Mouse (Mus musculus): ENCODE data around the gene Jdp2. TPM values are rescaled to one million over a fixed set of nuclear protein-coding genes. Genes with fewer than 3 reads are reported as not detected.

Gene Jdp2
- total and polyA plus RNA-seq, 2 experiments from 2014 or later, result 0.89 to 15.4 TPM

- Histone ChIP-seq H3K27ac (no peak overlapping the region), H3K9ac (replicated peaks; ENCODE audit: low read length) (no peak overlapping the region), H3K36me3 (ENCODE audit: insufficient read depth, low read length) (no peaks in the 10 kb centered on the region), H3K27me3 (ENCODE audit: insufficient read depth, low read length) (no peaks in the 10 kb centered on the region), H3K4me1 (ENCODE audit: insufficient read depth, low read length) (no peaks in the 10 kb centered on the region), H3K4me2 (ENCODE audit: low read depth, low read length) (no peak overlapping the region), H3K9me3 (ENCODE audit: low read length) (no peaks in the 10 kb centered on the region), H3K4me3 (ENCODE audit: low read length) (no peak overlapping the region)
- DNase-seq (ENCODE audit: low spot score) (no peak), ATAC-seq (no peak)
- 94% methylated on average over 8 of the region's 8 CpGs for WGBS
- no peak for TF ChIP-seq CTCF (IDR thresholded peaks at IDR 0.05; ENCODE audit: low read depth)
Measured at GRCm38 (mm10) chr12:85673914-85674313, 75.1 kb downstream of the Jdp2 start.

- no peak for TF ChIP-seq CTCF (IDR thresholded peaks at IDR 0.05; ENCODE audit: low read depth)
- no peaks in the 10 kb centered on the region for H3K4me1 ChIP-seq (ENCODE audit: insufficient read depth, low read length)
- no peak overlapping the region for H3K4me2 ChIP-seq (ENCODE audit: low read depth, low read length)
- no peaks in the 10 kb centered on the region for H3K36me3 ChIP-seq (ENCODE audit: insufficient read depth, low read length)
- no peak overlapping the region for H3K9ac ChIP-seq (replicated peaks; ENCODE audit: low read length)
- H3K4me3 ChIP-seq (ENCODE audit: low read length), result no peak overlapping the region
- no peaks in the 10 kb centered on the region for H3K9me3 ChIP-seq (ENCODE audit: low read length)
- no peak overlapping the region for H3K27ac ChIP-seq
- H3K27me3 ChIP-seq (ENCODE audit: insufficient read depth, low read length), result no peaks in the 10 kb centered on the region
- WGBS, result 91% methylated on average over 5 of the region's 5 CpGs
- ATAC-seq (no peak), DNase-seq (ENCODE audit: low spot score) (no peak)
Measured at GRCm38 (mm10) chr12:85679117-85679516, 80.3 kb downstream of the Jdp2 start.

- TF ChIP-seq CTCF (IDR thresholded peaks at IDR 0.05; ENCODE audit: low read depth), result no peak
- no peak for ATAC-seq
- Histone ChIP-seq H3K4me3 (ENCODE audit: low read length) (no peak overlapping the region), H3K9ac (replicated peaks; ENCODE audit: low read length) (no peak overlapping the region), H3K4me1 (ENCODE audit: insufficient read depth, low read length) (no peaks in the 10 kb centered on the region), H3K27me3 (ENCODE audit: insufficient read depth, low read length) (no peaks in the 10 kb centered on the region), H3K27ac (no peak overlapping the region), H3K4me2 (ENCODE audit: low read depth, low read length) (no peak overlapping the region), H3K9me3 (ENCODE audit: low read length) (no peaks in the 10 kb centered on the region), H3K36me3 (ENCODE audit: insufficient read depth, low read length) (no peaks in the 10 kb centered on the region)
- no peak for DNase-seq (ENCODE audit: low spot score)
- WGBS, result 48% methylated on average over 2 of the region's 2 CpGs
Measured at GRCm38 (mm10) chr12:85679808-85680207, 81.0 kb downstream of the Jdp2 start.

- Histone ChIP-seq H3K27ac (no peak overlapping the region), H3K9ac (replicated peaks; ENCODE audit: low read length) (no peak overlapping the region), H3K27me3 (ENCODE audit: insufficient read depth, low read length) (no peaks in the 10 kb centered on the region), H3K4me3 (ENCODE audit: low read length) (no peak overlapping the region), H3K36me3 (ENCODE audit: insufficient read depth, low read length) (no peaks in the 10 kb centered on the region), H3K9me3 (ENCODE audit: low read length) (no peaks in the 10 kb centered on the region), H3K4me2 (ENCODE audit: low read depth, low read length) (no peak overlapping the region), H3K4me1 (ENCODE audit: insufficient read depth, low read length) (no peaks in the 10 kb centered on the region)
- ATAC-seq (no peak), DNase-seq (ENCODE audit: low spot score) (no peak)
- TF ChIP-seq CTCF (IDR thresholded peaks at IDR 0.05; ENCODE audit: low read depth), result no peak
- 41% methylated on average over 2 of the region's 2 CpGs for WGBS
Measured at GRCm38 (mm10) chr12:85682328-85682727, 83.5 kb downstream of the Jdp2 start.

- ATAC-seq (no peak), DNase-seq (ENCODE audit: low spot score) (no peak)
- Histone ChIP-seq H3K9me3 (ENCODE audit: low read length) (no peaks in the 10 kb centered on the region), H3K4me2 (ENCODE audit: low read depth, low read length) (no peak overlapping the region), H3K4me1 (ENCODE audit: insufficient read depth, low read length) (no peaks in the 10 kb centered on the region), H3K27ac (no peak overlapping the region), H3K9ac (replicated peaks; ENCODE audit: low read length) (no peak overlapping the region), H3K4me3 (ENCODE audit: low read length) (no peak overlapping the region), H3K27me3 (ENCODE audit: insufficient read depth, low read length) (no peaks in the 10 kb centered on the region), H3K36me3 (ENCODE audit: insufficient read depth, low read length) (no peaks in the 10 kb centered on the region)
- 89% methylated on average over 16 of the region's 16 CpGs for WGBS
- no peak for TF ChIP-seq CTCF (IDR thresholded peaks at IDR 0.05; ENCODE audit: low read depth)
Measured at GRCm38 (mm10) chr12:85684411-85685275, 85.8 kb downstream of the Jdp2 start.

- no peak for ATAC-seq
Measured at GRCm38 (mm10) chr12:85686466-85687216, 87.8 kb downstream of the Jdp2 start, which contains the start of gene Batf. Gene Batf (plus strand): TSS chr12:85686669.

More at GRCm38 (mm10) chr12:85686466-85687216, 87.8 kb downstream of the Jdp2 start, which contains the start of gene Batf:
- Histone ChIP-seq H3K4me3 (ENCODE audit: low read length) (no peak within 1 kb of the TSS), H3K9ac (replicated peaks; ENCODE audit: low read length) (no peak within 1 kb of the TSS), H3K27me3 (ENCODE audit: insufficient read depth, low read length) (no peaks in the 10 kb centered on the region), H3K9me3 (ENCODE audit: low read length) (no peaks in the 10 kb centered on the region), H3K4me1 (ENCODE audit: insufficient read depth, low read length) (no peaks in the 10 kb centered on the region), H3K4me2 (ENCODE audit: low read depth, low read length) (peak within 1 kb of the TSS; percentile 33), H3K27ac (no peak within 1 kb of the TSS), H3K36me3 (ENCODE audit: insufficient read depth, low read length) (no peaks in the 10 kb centered on the region)
- WGBS, result 55% methylated on average over 22 of the region's 22 CpGs
- DNase-seq (ENCODE audit: low spot score), result no peak
- no peak for TF ChIP-seq CTCF (IDR thresholded peaks at IDR 0.05; ENCODE audit: low read depth)

Data from hindbrain, postnatal 0 days (tissue).